Mouse (Mus musculus) lung, embryonic 16.5 days (tissue): ENCODE results near the gene D130043K22Rik. TPM values are rescaled to one million over a fixed set of nuclear protein-coding genes. Genes with fewer than 3 reads are reported as not detected.
"Not testable (repeated sequence)": the region's sequence is repeated elsewhere in the genome, so short reads cannot be mapped to it uniquely, and the experiment has no call there.

Experiments
- ATAC-seq: fragments of 200-750 bp; cut with Nextera tagmentation; 2 replicates; pipeline ENCODE4 v1.8.0; 2017; ENCODE audit warnings: low read depth, mild to moderate bottlenecking, moderate library complexity
- H3K27ac ChIP-seq: fragments of 300-500 bp; sonication (generic); 2 replicates; pipeline ENCODE4 v1.5.1; 2014; ENCODE audit warnings: mild to moderate bottlenecking, control low read depth, low read length
- H3K27me3 ChIP-seq: fragments of 300-500 bp; sonication (generic); 2 replicates; pipeline ENCODE4 v1.6.1; 2014; ENCODE audit warnings: low read depth, low read length, mixed read lengths; ENCODE audit not compliant: control insufficient read depth, insufficient read depth
- H3K36me3 ChIP-seq: fragments of 300-500 bp; sonication (generic); 2 replicates; pipeline ENCODE4 v1.6.1; 2014; ENCODE audit warnings: low read length; ENCODE audit not compliant: control insufficient read depth, insufficient read depth
- H3K4me1 ChIP-seq: fragments of 300-500 bp; sonication (generic); replicated peaks from 2 replicates; pipeline ENCODE4 v1.6.1; 2014; ENCODE audit warnings: low read length, mixed read lengths; ENCODE audit not compliant: control insufficient read depth, insufficient read depth
- H3K4me2 ChIP-seq: fragments of 300-500 bp; sonication (generic); 2 replicates; pipeline ENCODE4 v1.6.1; 2014; ENCODE audit warnings: low read depth, low read length, control low read depth
- H3K4me3 ChIP-seq: fragments of 300-500 bp; sonication (generic); 2 replicates; pipeline ENCODE4 v1.5.1; 2014; ENCODE audit warnings: mild to moderate bottlenecking, low read length, control low read depth
- H3K9ac ChIP-seq: fragments of 300-500 bp; sonication (generic); 2 replicates; pipeline ENCODE4 v1.6.1; 2014; ENCODE audit warnings: low read length, control low read depth
- H3K9me3 ChIP-seq: fragments of 300-500 bp; sonication (generic); 2 replicates; pipeline ENCODE4 v1.6.1; 2016; ENCODE audit warnings: low read length; ENCODE audit not compliant: control insufficient read depth
- WGBS: fragments of 180-500 bp; shearing (Covaris S2); extraction: QIAGEN DNeasy Blood & Tissue Kit; methylation state at CpG from one replicate; pipeline ENCODE4 v1.1.7; 2014; 5-methylcytosine and 5-hydroxymethylcytosine counted together
- polyA plus RNA-seq: library from polyadenylated mRNA; unstranded; fragments of >200 nt; fragmentation: Nextera tagmentation; extraction: Ambion mirVana; gene quantifications from 2 replicates; pipeline ENCODE4 v1.2.1, GENCODE M21; 2015

The D130043K22Rik gene
- polyA plus RNA-seq, 1 experiment from 2014 or later = 0.20 TPM

- no peaks in the 10 kb centered on the region for H3K27me3 ChIP-seq
- 2% methylated on average over 20 of the region's 20 CpGs for WGBS
- H3K4me3 ChIP-seq = peak overlapping the region; percentile 81
- peaks cover 18% of the 10 kb centered on the region for H3K4me1 ChIP-seq
- H3K9me3 ChIP-seq = no peaks in the 10 kb centered on the region
- peak overlapping the region; percentile 86 for H3K27ac ChIP-seq
- peak overlapping the region; percentile 88 for H3K4me2 ChIP-seq
- no peaks in the 10 kb centered on the region for H3K36me3 ChIP-seq
- no peak for ATAC-seq
- peak overlapping the region; percentile 87 for H3K9ac ChIP-seq
These were observed 14.1 kb upstream of the D130043K22Rik start for GRCm38 (mm10) chr13:24830756-24831352.

GRCm38 (mm10) chr13:24831353-24832130, 13.4 kb upstream of the D130043K22Rik start, which contains the start of the genes Acot13 and Tdp2:
Gene Acot13 (minus strand): TSS chr13:24831540.
Gene Tdp2 (plus strand): TSS chr13:24831679.
- Histone ChIP-seq H3K36me3 (no peaks in the 10 kb centered on the region), H3K9me3 (no peaks in the 10 kb centered on the region), H3K9ac (peak within 1 kb of the TSS; percentile 88), H3K4me1 (peaks cover 18% of the 10 kb centered on the region), H3K27ac (peak within 1 kb of the TSS; percentile 95), H3K27me3 (no peaks in the 10 kb centered on the region), H3K4me2 (peak within 1 kb of the TSS; percentile 89), H3K4me3 (peak within 1 kb of the TSS; percentile 81)
- under 1% methylated on average over 78 of the region's 90 CpGs for WGBS
- peak; percentile 97 for ATAC-seq

GRCm38 (mm10) chr13:24832131-24832810, 12.7 kb upstream of the D130043K22Rik start:
- ATAC-seq = no peak
- WGBS = 2% methylated on average over 21 of the region's 21 CpGs
- peak overlapping the region; percentile 81 for H3K4me3 ChIP-seq

GRCm38 (mm10) chr13:24832811-24833155, 12.2 kb upstream of the D130043K22Rik start:
- peaks cover 2% of the 10 kb centered on the region; the same call in 1 of the 2 replicates for H3K36me3 ChIP-seq
- H3K4me2 ChIP-seq = peak overlapping the region; percentile 89
- H3K9ac ChIP-seq = peak overlapping the region; percentile 88
- no peak for ATAC-seq
- WGBS = 15% methylated on average over 2 of the region's 2 CpGs
- H3K27me3 ChIP-seq = no peaks in the 10 kb centered on the region
- H3K4me3 ChIP-seq = peak overlapping the region; percentile 81
- H3K4me1 ChIP-seq = peaks cover 18% of the 10 kb centered on the region
- H3K27ac ChIP-seq = no peak overlapping the region
- H3K9me3 ChIP-seq = no peaks in the 10 kb centered on the region

More at GRCm38 (mm10) chr13:24832131-24832810, 12.7 kb upstream of the D130043K22Rik start:
- peak overlapping the region; percentile 88 for H3K9ac ChIP-seq
- H3K4me2 ChIP-seq = peak overlapping the region; percentile 89
- peaks cover 18% of the 10 kb centered on the region for H3K4me1 ChIP-seq
- no peaks in the 10 kb centered on the region for H3K9me3 ChIP-seq
- peak overlapping the region; percentile 95 for H3K27ac ChIP-seq
- no peaks in the 10 kb centered on the region for H3K27me3 ChIP-seq
- peaks cover under 1% of the 10 kb centered on the region; the same call in 1 of the 2 replicates for H3K36me3 ChIP-seq

- not testable (repeated sequence) for H3K9me3 ChIP-seq, H3K4me2 ChIP-seq, H3K27ac ChIP-seq, H3K27me3 ChIP-seq, ATAC-seq, H3K4me3 ChIP-seq, H3K9ac ChIP-seq
- WGBS = 89% methylated on average over 8 of the region's 8 CpGs
- H3K36me3 ChIP-seq = peaks cover 14% of the 10 kb centered on the region; the same call in 1 of the 2 replicates
- H3K4me1 ChIP-seq = peaks cover 13% of the 10 kb centered on the region
These were observed 7.2 kb upstream of the D130043K22Rik start for GRCm38 (mm10) chr13:24837765-24838164.

GRCm38 (mm10) chr13:24839831-24840230, 5.1 kb upstream of the D130043K22Rik start:
- Histone ChIP-seq H3K9ac (no peak overlapping the region), H3K27me3 (no peaks in the 10 kb centered on the region), H3K9me3 (no peaks in the 10 kb centered on the region), H3K27ac (no peak overlapping the region), H3K36me3 (peaks cover 14% of the 10 kb centered on the region; the same call in 1 of the 2 replicates), H3K4me1 (peaks cover 2% of the 10 kb centered on the region), H3K4me3 (no peak overlapping the region), H3K4me2 (no peak overlapping the region)
- no peak for ATAC-seq
- WGBS = 59% methylated on average over 3 of the region's 3 CpGs

GRCm38 (mm10) chr13:24841702-24842101, 3.2 kb upstream of the D130043K22Rik start:
- H3K4me3 ChIP-seq = no peak overlapping the region
- H3K36me3 ChIP-seq = peaks cover 14% of the 10 kb centered on the region; the same call in 1 of the 2 replicates
- no peak overlapping the region for H3K4me2 ChIP-seq
- H3K27ac ChIP-seq = no peak overlapping the region
- H3K9ac ChIP-seq = no peak overlapping the region
- no peaks in the 10 kb centered on the region for H3K27me3 ChIP-seq
- ATAC-seq = no peak
- WGBS = 54% methylated on average over 3 of the region's 3 CpGs
- peaks cover 7% of the 10 kb centered on the region for H3K4me1 ChIP-seq
- H3K9me3 ChIP-seq = no peaks in the 10 kb centered on the region

GRCm38 (mm10) chr13:24849318-24849717, 4.4 kb downstream of the D130043K22Rik start:
- Histone ChIP-seq H3K4me1 (peaks cover 7% of the 10 kb centered on the region), H3K4me2 (no peak overlapping the region), H3K27me3 (no peaks in the 10 kb centered on the region), H3K4me3 (no peak overlapping the region), H3K36me3 (no peaks in the 10 kb centered on the region), H3K9ac (no peak overlapping the region), H3K9me3 (no peaks in the 10 kb centered on the region), H3K27ac (no peak overlapping the region)
- no peak for ATAC-seq
- 61% methylated on average over 4 of the region's 4 CpGs for WGBS

GRCm38 (mm10) chr13:24851989-24852388, 7.1 kb downstream of the D130043K22Rik start:
- Histone ChIP-seq H3K4me2 (no peak overlapping the region), H3K4me1 (no peaks in the 10 kb centered on the region), H3K9me3 (no peaks in the 10 kb centered on the region), H3K4me3 (no peak overlapping the region), H3K9ac (no peak overlapping the region), H3K27me3 (no peaks in the 10 kb centered on the region), H3K36me3 (no peaks in the 10 kb centered on the region), H3K27ac (no peak overlapping the region)
- no peak for ATAC-seq
- WGBS = 67% methylated on average over 2 of the region's 2 CpGs
